Mouse (Mus musculus) brain, adult 10 weeks (tissue): ENCODE measurements around the gene Mthfd1l. TPM values are rescaled to one million over a fixed set of nuclear protein-coding genes. Genes with fewer than 3 reads are reported as not detected.

Source experiments
- polyA plus RNA-seq: library from polyadenylated mRNA; stranded (reverse); fragments of 350-450 nt; fragmentation: Illumina TruSeq; extraction: RNeasy Lipid Tissue Mini Kit (QIAGEN cat#74804); gene quantifications from one replicate; pipeline ENCODE4 v1.2.3, GENCODE M21; 2015; ENCODE audit warnings: low read depth, low replicate concordance

Mthfd1l gene
- 9.6 TPM for polyA plus RNA-seq

GRCm38 (mm10) chr10:3972981-3973588 lies at the start of gene Mthfd1l:
Gene Mthfd1l, plus strand, starts transcription at chr10:3973118.

Other genes starting within 250 kb of the Mthfd1l start
- gene Plekhg1, start 232.8 kb upstream of the Mthfd1l start, polyA plus RNA-seq = 16.8 TPM